Mouse (Mus musculus) frontal cortex, postnatal 10 days (tissue): Measurements from ENCODE around the gene Raver1.

Source experiments
- DNase-seq, 2 experiments: peaks; one replicate each; pipeline ENCODE4 v3.0.0; 2022; ENCODE audit warnings: low spot score in 2 of 2, mixed read lengths in 1 of 2

Raver1 gene

DNA sequence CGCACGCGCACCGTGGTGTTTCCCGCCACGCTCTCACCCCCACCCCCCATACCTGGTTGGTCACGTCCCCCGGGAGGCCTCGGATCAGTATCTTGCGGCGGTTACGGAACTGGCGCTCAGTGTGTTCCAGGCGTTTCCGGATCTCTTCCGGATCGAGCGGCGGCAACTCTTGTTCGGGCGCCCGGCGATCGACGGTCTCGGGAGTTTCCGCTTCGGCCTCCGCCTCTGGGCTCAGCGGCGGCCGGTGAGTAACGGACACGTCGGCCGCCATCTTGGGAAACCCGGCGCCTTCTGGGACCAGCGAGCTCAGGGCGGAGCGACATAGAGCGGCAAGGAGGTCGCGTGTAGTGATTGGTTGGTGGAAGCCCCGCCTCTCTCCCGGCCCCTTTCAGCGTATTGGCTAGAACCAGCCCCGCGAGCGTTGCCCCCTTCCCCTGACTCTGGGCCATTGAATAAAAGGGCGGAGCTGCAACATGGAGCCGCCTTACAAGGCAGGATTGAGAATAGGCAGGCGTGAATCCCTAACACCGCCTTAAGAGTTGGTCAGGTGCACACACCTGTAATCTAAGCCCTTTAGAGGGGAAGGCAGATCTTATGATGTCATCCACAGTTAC, at the start of gene Raver1, which contains the start of gene Gm38431:
Raver1 (minus strand) TSS at position 302 of the 614 bp plus-strand sequence.
Gm38431 (minus strand) TSS at position 291 of the 614 bp plus-strand sequence.
- peak; percentile 97 for DNase-seq

DNA sequence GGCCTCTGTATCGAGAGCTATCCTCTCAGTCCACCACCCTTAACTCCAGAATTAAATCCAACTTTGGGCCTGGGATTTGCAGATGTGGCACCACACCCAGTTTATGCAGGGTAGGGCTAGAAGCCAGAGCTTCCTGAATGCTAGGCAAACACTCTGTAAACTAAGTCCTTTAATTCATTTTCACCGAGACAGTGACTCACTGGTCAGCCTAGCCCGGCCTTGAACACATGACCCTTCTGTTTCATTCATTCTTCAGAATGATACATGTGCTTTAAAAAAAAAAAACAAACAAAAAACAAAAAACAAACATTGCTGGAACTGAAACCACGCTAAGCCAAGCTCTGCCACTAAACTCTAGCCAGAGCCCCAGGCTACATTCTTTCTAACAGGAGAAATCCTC, 46.6 kb upstream of the Raver1 start:
- DNase-seq, result no peak

- DNase-seq, result no peak
Measured at GRCm38 (mm10) chr9:21137229-21137628, 45.4 kb upstream of the Raver1 start.

GRCm38 (mm10) chr9:21136401-21136800, 44.6 kb upstream of the Raver1 start:
- no peak for DNase-seq

DNA sequence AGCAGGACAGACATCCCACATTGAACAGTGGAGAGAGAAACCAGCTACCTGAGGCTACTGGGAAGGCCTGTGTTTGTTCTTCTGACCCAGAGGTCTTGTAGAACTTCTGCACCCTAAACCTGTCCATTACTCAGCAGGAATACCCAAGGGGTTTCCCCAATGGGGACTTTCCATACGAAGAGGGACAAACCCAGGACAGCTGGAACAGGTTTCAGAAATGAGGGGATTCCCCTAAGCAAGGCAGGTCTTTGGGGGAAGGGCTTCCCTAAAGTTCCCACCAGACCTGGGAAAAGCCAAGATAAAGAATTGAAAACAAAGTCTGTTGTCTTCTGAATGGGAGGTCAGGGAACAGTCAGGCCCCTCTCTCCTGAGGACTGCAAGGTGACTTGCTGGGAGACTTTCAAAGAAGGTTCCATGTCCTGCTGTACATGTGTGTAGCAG, 44.2 kb upstream of the Raver1 start:
- DNase-seq, result no peak

DNA sequence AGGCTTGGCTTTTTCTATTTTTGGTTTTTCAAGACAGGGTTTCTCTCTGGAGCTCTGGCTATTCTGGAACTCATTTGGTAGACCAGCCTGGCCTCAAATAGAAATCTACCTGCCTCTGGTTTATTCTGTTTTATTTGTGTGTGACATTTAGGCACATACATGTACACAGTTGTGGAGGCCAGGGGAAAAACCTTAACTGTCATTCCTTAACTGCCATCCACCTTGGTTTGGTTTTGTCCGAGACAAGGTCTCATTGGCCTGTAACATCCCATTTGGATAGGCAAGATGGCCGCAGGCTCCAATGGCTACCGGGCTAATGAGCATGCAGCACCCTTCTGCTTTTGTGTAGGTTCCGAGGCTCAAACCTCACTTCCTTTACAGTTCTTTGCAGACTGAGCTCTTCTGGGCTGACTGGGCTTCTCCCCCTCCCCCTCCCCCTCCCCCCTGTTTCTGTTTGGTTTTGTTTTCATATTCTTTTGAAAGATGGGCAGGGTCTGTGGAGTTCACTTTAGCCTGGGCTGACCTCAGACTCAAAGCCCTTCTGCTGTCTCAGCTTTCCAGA, 43.6 kb upstream of the Raver1 start:
- DNase-seq, result no peak

DNA sequence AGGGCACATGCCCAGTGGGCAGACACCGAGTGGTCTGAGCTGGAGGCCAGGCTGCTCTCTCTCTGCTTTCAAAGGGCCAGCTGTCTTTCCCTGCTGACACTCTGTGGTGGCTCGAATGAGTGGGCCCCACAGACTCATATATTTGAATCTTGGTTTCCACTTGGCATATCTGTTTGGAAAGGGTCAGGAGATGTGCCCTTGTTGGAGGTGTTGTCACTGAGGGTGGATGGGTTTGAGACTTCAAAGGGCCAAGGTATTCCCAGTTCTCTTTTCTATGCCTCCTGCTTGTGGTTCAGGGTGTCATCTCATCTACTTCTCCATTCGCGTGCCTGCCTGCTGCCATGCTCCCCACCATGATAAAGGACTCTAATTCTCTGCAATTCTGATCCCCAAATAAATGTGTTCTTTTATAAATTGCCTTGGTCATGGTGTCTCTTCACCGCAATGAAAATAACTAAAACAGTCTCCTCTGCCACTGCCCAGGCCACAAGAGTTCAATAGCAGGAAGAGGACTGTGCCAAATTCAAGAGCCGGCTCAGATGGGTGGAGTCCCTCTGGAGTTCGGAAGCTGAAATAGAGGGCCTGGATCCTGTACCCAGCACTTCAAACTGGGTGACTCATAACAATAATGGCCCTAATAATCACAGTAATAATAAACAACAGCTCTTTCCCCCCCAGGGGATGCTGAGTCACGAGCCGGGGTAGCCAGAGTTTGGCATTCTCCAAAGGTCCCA, 43.0 kb upstream of the Raver1 start:
- no peak for DNase-seq

GRCm38 (mm10) chr9:21133064-21133707, 41.4 kb upstream of the Raver1 start:
- DNase-seq, result no peak

DNA sequence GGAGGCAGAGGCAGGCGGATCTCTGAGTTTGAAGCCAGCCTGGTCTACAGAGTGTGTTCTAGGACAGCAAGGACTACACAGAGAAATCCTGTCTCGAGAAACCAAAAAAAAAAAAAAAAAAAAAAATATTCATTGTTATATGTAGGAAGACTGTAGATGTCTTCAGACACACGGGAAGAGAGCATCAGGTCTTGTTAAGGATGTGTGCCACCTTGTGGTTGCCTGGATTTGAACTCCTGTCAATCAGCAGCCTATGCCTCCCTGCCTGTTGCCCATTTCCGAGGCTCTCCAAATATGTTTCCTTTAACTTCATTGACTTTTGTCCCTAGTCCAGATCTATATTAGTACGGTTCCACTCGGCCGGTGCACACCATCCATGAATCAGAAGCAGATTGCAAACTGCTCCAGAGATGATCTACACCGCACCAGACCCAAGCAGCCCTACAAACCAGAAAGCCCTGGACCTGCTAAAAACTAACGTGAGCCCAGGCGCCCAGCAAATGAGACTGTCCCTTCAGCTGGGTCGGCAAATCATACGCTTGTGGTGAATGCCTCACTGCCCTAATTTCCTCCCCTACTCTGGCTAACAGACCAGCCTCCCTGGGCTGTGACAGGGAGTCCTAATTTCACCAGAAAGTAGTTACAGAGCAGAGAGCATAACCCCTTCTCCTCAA, 40.4 kb upstream of the Raver1 start:
- no peak for DNase-seq

DNA sequence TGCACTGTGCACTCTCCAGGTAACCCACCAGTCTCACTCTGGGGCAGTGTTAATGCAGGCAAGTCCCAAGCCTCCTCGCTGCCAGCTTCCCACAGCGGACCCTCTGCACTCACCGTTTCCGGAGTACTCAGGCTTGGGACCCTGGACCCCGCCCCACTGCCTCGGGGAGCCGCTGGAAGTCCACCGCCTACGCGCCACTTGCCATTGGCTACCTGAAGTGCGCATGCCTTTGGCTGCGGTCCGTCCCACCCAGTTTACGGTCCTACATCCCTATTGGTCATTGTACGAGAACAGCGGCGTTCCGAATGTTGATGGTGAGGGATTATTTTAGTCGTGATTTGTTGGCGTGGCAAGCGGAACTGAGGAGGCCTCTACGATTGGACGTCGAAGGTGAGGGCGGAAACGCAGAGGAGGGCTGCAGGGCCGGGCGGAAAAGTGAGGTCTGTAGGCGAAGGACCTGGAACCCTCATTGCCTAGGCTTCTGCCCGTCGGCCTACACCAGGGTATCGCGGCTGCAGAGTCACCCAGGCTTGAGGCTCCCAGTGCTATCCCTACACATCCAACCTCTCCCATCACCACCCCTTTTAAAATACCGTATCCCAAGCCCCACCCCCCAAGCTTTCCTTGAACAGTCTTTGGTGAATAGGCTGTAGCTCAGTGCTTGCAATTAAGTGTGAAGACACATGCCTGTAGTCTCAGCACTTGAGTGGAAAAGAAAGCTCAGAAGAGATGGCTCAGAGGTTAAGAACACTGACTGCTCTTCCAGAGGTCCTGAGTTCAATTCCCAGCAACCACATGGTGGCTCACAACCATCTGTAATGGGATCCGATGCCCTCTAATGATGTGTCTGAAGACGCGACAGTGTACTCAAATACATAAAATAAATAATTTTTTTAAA, 39.5 kb upstream of the Raver1 start, which contains the start of gene Tyk2:
Tyk2 (minus strand) TSS at position 185 of the 898 bp plus-strand sequence.
- peak; percentile 90 to 91 for DNase-seq

DNA sequence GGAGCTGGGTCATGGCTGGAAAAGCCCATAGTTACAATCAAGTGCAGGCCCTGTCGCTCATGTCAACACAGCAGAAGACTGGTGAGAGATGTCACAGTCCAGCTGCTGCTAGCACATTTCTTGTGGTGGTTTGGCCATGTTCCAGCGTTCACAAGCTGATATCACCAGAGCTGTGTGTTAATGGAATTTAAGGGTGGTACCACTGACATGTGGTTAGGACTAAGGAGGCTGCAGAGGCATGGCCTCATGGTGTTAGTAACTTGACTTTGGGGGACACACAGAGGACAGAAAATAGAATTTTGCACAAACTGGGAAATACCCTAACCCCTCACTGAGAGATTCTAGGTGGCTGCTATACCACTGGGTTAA, 34.4 kb upstream of the Raver1 start:
- no peak for DNase-seq

- DNase-seq, result no peak
Measured at GRCm38 (mm10) chr9:21125502-21126258, 33.9 kb upstream of the Raver1 start.

DNA sequence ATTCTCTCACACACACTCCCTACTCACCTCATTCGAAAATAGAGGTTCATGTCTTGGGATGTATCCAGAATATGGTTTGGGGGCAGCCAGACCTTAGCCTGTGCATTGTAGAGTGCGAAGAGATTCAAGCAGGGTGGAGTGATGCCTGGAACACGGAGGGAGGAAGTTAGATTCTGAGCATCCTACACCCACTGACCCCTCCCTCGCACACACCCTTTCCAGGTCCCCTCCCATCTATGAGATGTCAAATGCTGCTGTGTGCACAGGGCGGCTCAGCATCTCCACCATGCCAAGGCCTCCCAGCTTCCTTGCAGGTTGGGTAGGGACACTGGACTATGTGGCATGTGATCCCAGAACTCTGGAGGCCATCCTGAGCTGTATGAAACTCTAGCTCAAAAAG, 33.0 kb upstream of the Raver1 start:
- DNase-seq, result no peak

GRCm38 (mm10) chr9:21121483-21121882, 29.7 kb upstream of the Raver1 start:
- DNase-seq, result no peak

DNA sequence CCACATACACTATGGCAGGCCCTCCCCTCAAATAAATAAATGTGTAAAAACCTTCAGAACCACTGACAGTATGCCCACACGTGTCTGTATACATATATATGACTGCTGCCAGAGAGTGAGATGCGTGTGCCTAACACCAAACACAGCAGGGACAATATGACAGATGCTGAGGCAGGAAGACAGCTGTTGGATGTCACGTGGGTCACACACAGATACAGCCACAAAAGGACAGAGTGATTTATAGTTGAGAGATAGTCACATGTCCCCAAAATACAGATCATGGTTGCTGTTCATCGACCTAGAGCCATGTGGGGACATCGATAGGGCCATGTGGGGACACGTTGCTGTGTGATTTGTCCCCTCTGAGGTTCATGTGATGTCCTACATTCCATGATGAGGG, 25.3 kb upstream of the Raver1 start:
- no peak for DNase-seq

GRCm38 (mm10) chr9:21115105-21115504, 23.3 kb upstream of the Raver1 start:
- DNase-seq, result no peak

DNA sequence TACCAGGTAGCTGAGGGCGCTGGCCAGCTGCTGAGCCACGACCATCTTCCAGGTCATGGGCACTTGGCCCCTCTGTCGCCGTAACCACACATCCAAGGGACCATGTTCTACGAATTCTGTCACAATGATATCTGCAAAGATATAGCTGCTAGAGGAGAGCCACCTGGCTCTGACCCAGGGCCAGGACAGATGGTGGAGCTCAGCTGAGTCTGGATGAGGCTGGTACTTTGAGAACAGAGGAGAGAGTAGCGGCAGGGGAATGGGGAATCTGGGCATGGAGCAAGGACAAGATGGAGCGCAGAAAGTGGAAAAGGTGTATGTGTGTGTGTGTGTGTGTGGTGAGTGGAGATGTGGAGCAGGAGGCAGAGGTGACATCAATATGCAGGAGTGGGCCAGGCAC, 22.4 kb upstream of the Raver1 start:
- no peak for DNase-seq

DNA sequence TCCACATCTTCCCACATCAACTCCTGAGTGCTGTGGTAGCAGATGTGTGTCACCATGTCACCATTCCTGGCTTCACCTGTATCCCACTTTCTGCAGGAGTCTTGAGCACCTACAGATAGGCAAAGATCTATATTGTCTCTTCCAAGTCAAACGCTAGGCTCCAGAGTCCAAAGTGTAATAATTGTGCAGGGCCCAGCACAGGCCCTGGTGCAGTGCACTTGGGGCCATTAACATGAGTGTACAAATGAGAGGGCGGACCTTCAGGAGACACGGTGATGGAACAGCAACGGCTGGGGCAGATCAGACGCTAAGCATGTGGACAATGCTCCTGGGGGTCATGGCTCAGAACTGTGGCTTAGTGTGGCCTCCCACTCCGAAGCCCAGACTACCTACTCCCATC, 21.9 kb upstream of the Raver1 start:
- DNase-seq, result no peak

DNA sequence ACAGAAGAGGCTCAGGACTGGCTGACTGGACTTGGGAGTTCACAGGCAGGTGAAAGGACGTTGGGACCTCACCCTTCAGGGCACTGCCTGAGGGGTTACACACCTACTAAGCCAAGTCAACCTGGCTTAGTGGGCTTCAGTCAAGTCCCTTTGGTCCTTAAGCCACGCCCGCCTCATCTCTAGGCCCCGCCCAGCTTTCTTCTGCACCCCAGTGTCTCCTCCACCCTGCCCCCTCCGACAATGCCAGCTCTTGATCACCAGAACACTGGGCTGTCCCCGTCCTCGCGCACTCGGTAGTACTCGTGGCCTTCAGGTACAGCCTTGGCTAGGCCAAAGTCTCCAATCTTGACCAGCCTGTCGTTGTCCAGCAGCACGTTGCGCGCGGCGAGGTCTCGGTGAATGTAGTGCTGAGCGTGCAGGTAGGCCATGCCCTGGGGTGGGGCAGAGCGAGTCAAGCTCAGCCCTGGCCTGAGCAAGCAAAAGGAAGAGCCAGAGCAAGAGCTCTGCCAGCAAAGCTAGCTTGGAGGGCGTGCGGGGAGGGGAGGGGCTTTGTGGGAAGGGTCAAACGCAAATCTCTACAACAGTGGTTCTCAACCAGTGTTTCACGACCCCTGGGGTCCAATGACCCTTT, 15.9 kb upstream of the Raver1 start:
- no peak for DNase-seq
